Mouse (Mus musculus) embryonic fibroblast, embryonic 13.5 days (primary cell): ENCODE results near the gene Aldh8a1. TPM values are rescaled to one million over a fixed set of nuclear protein-coding genes. Genes with fewer than 3 reads are reported as not detected.

Experiments used
- H3K27ac ChIP-seq: 2 replicates; pipeline ENCODE4 v1.5.1; 2012; ENCODE audit warnings: low read length, control low read depth, inconsistent platforms; ENCODE audit not compliant: insufficient read depth
- H3K4me1 ChIP-seq: 2 replicates; pipeline ENCODE4 v1.6.1; 2011; ENCODE audit warnings: low read length; ENCODE audit not compliant: control insufficient read depth, insufficient read depth
- H3K4me3 ChIP-seq: 2 replicates; pipeline ENCODE4 v1.5.1; 2011; ENCODE audit warnings: mild to moderate bottlenecking, control low read depth, low read length; ENCODE audit not compliant: insufficient read depth
- CTCF ChIP-seq: IDR thresholded peaks from 2 replicates; pipeline ENCODE4 v1.5.1; 2011; ENCODE audit warnings: mild to moderate bottlenecking, control low read depth, low read length, moderate library complexity, borderline replicate concordance; ENCODE audit not compliant: insufficient read depth
- POLR2A ChIP-seq: IDR thresholded peaks from 2 replicates; pipeline ENCODE4 v1.6.1; 2011; ENCODE audit warnings: low read depth, mild to moderate bottlenecking, control low read depth, low read length, moderate library complexity
- polyA plus RNA-seq: library from polyadenylated mRNA; stranded (reverse); fragments of >200 nt; gene quantifications from 2 replicates; pipeline ENCODE4 v1.2.4, GENCODE M21; 2011; ENCODE audit warnings: low read depth; ENCODE audit not compliant: missing spikeins, insufficient read length

Gene Aldh8a1
- polyA plus RNA-seq, 1 experiment: not detected

GRCm38 (mm10) chr10:21366471-21366870, 10.6 kb upstream of the Aldh8a1 start:
- TF ChIP-seq POLR2A (no peak), CTCF (no peak)
- no peaks in the 10 kb centered on the region for H3K4me1 ChIP-seq
- no peak overlapping the region for H3K4me3 ChIP-seq
- H3K27ac ChIP-seq: no peak overlapping the region

DNA sequence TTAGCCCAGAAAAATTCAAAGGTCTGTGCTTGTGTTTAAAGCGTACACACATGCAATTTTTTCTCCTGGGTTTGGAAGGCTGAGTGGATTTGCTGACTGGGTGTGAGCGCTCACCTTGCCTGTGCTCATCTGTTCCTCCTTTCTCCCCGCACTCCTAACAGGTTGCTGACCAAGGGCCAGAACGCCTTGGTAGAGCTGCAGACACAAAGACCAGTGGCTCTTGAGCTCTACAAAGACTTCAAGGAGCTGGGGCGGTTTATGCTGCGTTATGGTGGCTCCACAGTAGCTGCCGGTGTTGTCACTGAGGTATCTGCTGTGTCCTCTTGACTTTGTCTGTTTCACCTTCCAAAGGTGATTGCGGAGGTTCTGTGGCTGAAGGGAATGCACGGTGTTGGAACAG, 9.6 kb upstream of the Aldh8a1 start:
- H3K4me3 ChIP-seq: no peak overlapping the region
- H3K27ac ChIP-seq: no peak overlapping the region
- TF ChIP-seq POLR2A (no peak), CTCF (no peak)
- H3K4me1 ChIP-seq: no peaks in the 10 kb centered on the region

DNA sequence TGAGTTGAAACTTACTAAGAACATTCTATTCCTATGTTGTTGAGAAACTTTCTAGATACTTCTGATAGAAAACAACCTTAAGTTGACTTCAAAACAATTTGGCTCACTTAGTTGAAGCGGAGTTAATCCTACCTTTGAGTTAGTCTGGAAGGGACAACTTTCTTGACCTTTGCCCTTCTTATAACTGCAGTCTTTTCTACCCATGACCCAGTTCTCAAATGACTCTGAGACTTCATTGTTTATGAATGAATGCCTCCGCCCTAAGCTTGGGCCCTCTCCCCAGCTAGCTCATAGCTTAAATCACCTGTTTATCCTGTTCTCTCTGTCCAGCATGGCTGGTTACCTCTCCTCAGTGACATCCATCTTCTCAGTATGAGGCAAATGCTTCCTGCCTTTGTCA, 7.5 kb upstream of the Aldh8a1 start:
- no peaks in the 10 kb centered on the region for H3K4me1 ChIP-seq
- TF ChIP-seq POLR2A: no peak
- TF ChIP-seq CTCF: no peak
- H3K4me3 ChIP-seq: no peak overlapping the region
- H3K27ac ChIP-seq: no peak overlapping the region

DNA sequence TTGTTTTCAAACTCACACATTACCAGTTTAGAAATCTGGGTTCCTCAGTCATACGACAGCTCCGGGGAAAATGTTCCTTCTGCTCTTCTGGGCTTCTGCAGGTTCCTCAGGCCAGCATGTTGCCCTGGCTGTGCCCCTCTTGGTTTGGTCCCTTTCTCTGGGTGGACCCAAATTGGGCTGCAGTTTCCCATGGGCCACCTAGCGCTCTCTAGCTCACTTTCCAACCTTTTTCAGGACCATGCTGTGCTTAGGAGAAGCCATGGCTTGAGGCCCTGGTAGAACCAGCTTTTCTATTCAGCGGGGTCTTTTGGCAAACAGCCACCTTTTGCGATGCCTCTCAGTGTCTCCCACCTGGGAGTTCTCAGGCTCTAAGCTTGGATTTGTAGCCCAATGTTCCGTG, 4.8 kb upstream of the Aldh8a1 start:
- Histone ChIP-seq H3K4me3 (no peak overlapping the region), H3K4me1 (no peaks in the 10 kb centered on the region), H3K27ac (no peak overlapping the region)
- TF ChIP-seq CTCF: no peak
- no peak for TF ChIP-seq POLR2A

DNA sequence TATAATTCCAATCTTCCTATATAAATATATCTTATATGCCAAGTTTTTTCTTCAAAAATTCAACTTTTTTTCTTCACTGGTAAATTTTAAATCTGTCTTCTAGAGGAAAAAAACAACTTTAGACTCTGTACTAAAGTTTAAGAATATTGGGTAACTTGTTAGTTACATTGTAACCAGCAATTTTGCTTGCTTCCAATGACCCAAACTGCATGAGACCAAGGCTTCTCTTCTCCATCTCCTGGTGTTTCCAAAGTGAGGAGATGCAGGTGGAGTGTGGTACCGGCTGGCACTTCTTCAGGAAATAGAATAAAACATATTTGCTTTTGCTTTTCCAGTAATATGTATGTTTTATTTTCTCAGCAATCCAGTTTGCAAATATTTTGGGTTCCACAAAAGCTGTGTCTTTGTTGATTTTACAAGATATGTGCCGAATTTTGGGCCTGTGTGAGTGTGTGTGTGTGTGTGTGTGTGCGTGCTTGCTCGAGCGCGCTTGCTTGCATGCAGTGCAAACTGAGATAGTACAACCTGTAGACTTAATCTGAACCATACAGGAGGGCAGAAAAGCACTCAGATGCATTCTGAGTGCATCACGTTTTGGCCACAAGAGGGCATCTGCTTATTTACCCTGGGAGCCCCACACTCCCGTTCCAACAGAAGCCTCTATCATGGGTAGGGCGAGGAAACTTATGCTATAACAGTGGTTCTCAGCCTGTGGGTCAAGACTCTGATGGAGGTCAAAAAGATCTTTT, 1.3 kb downstream of the Aldh8a1 start:
- TF ChIP-seq CTCF: peak; percentile 23; the same call in 1 of the 2 replicates
- no peak for TF ChIP-seq POLR2A
- Histone ChIP-seq H3K4me3 (no peak overlapping the region), H3K4me1 (no peaks in the 10 kb centered on the region), H3K27ac (no peak overlapping the region)

DNA sequence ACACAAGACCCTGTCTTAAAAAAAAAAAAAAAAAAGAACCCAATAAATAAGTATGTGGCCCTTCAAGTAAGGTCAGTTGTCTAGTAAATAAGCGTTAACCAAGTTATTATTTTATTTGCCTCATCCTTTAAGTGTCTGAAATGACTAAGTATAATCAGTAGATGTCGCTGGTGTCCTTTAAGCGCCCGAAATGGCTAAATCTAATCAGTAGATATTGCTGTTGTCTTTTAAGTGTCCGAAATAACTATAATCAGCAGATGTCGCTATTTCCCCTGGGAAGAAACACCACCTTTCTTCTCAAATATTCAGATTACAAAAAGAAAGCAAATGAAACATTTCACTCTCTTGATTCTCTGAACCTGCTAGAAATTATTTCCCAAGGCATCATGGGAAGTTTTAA, 5.8 kb downstream of the Aldh8a1 start:
- no peak overlapping the region for H3K27ac ChIP-seq
- H3K4me1 ChIP-seq: peaks cover 6% of the 10 kb centered on the region; the same call in 1 of the 2 replicates
- H3K4me3 ChIP-seq: no peak overlapping the region
- no peak for TF ChIP-seq CTCF
- TF ChIP-seq POLR2A: no peak

- TF ChIP-seq CTCF: no peak
- no peak for TF ChIP-seq POLR2A
- Histone ChIP-seq H3K4me3 (no peak overlapping the region), H3K4me1 (peaks cover 6% of the 10 kb centered on the region; the same call in 1 of the 2 replicates), H3K27ac (no peak overlapping the region)
Observed at GRCm38 (mm10) chr10:21385111-21385663, 8.1 kb downstream of the Aldh8a1 start.

DNA sequence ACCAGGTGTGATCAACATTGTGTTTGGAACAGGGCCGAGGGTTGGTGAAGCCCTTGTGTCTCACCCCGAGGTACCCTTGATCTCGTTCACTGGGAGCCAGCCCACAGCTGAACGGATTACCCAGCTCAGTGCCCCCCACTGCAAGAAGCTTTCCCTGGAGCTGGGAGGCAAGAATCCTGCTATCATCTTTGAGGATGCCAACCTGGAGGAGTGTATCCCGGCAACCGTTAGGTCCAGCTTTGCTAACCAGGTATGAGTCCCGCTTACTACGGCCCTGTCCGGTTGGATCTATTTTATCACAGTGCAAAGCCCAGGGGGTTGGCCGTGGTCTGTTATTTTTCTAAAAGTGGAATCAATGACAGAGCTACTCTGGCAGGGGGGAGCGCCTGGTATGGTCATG, 12.0 kb downstream of the Aldh8a1 start:
- TF ChIP-seq POLR2A (no peak), CTCF (no peak)
- Histone ChIP-seq H3K4me3 (no peak overlapping the region), H3K4me1 (peaks cover 6% of the 10 kb centered on the region; the same call in 1 of the 2 replicates), H3K27ac (no peak overlapping the region)

DNA sequence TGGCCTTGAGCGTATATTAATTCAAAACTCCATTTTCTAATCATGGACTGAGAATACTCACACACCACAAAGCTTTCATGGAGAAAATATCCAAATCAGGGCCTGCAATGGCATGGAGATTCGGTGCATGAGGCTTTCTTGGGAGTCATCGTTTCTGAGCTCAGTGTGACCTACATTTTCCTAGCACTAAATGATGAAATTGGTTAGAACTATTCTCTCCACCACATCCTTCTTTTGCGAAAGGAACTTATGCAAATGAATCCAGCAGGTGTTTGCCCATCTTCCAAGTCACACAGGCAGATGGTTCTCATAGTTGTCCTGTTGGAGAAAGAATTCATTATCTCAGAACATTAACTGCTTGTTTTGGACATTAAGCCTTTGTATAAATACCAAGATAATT, 13.3 kb downstream of the Aldh8a1 start:
- TF ChIP-seq POLR2A (no peak), CTCF (no peak)
- Histone ChIP-seq H3K4me1 (peaks cover 3% of the 10 kb centered on the region; the same call in 1 of the 2 replicates), H3K27ac (no peak overlapping the region), H3K4me3 (no peak overlapping the region)

DNA sequence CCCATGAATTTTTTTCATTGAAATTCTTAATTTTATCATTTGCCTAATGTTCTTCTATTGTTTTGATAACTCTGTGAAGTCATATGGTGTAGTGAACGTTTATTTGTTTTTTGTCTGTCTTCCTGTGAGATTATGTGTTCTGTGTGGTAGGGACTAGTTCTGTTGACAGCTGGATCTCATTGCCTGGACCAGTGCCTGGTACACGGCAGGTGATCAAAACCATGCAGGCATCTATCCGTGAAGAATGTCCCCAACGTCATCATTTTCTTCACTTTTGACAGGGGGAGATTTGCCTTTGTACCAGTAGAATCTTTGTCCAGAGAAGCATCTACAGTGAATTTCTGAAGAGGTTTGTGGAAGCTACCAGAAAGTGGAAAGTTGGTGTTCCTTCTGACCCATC, 14.2 kb downstream of the Aldh8a1 start:
- H3K4me3 ChIP-seq: no peak overlapping the region
- no peaks in the 10 kb centered on the region for H3K4me1 ChIP-seq
- no peak overlapping the region for H3K27ac ChIP-seq
- TF ChIP-seq CTCF (no peak), POLR2A (no peak)

GRCm38 (mm10) chr10:21393390-21393789, 16.3 kb downstream of the Aldh8a1 start:
- Histone ChIP-seq H3K4me1 (peaks cover 2% of the 10 kb centered on the region; the same call in 1 of the 2 replicates), H3K4me3 (no peak overlapping the region), H3K27ac (no peak overlapping the region)
- no peak for TF ChIP-seq CTCF
- no peak for TF ChIP-seq POLR2A
